Mouse (Mus musculus) CH12.LX (cell line): ENCODE results near the gene Wdr63. TPM values are rescaled to one million over a fixed set of nuclear protein-coding genes. Genes with fewer than 3 reads are reported as not detected.

Source experiments
- DNase-seq: peaks from one replicate; pipeline ENCODE4 v3.0.0-alpha.2; 2013; ENCODE audit errors: extremely low read depth
- H3K27ac ChIP-seq: 2 replicates; pipeline ENCODE4 v1.5.1; 2012; ENCODE audit warnings: low read depth, mild to moderate bottlenecking, control low read depth, moderate library complexity; ENCODE audit not compliant: insufficient read depth
- H3K27me3 ChIP-seq: replicated peaks from 2 replicates; pipeline ENCODE3; 2012; ENCODE audit warnings: inconsistent platforms
- H3K36me3 ChIP-seq, 2 experiments: replicated peaks in 1 of 2; 2 replicates each; pipeline versions ENCODE3 to v1.6.1; 2012; ENCODE audit warnings: inconsistent platforms in 1 of 2, low read length in 1 of 2, mild to moderate bottlenecking in 1 of 2, mixed read lengths in 1 of 2, moderate library complexity in 1 of 2; ENCODE audit not compliant: control insufficient read depth in 1 of 2, insufficient read depth in 1 of 2
- H3K4me1 ChIP-seq, 2 experiments: 2 replicates each; pipeline ENCODE4 v1.6.1; 2012; ENCODE audit warnings: inconsistent platforms in 1 of 2, moderate library complexity in 1 of 2; ENCODE audit not compliant: insufficient read depth in 2 of 2, control insufficient read depth in 1 of 2
- H3K4me2 ChIP-seq: 2 replicates; pipeline ENCODE4 v1.6.1; 2012; ENCODE audit warnings: low read depth, mild to moderate bottlenecking, control low read depth; ENCODE audit not compliant: poor library complexity, insufficient read depth, severe bottlenecking
- H3K4me3 ChIP-seq, 3 experiments: fragments of 150-350 bp in 1 of 3; sonication (generic) in 1 of 3; replicated peaks in 1 of 3; 2 replicates each; pipeline versions ENCODE3 to v1.5.1; 2011 to 2012; ENCODE audit warnings: low read depth in 2 of 3, low read length in 2 of 3, mild to moderate bottlenecking in 2 of 3, moderate library complexity in 2 of 3, control low read depth in 1 of 3, improper control_type of control experiment in 1 of 3, inconsistent platforms in 1 of 3, mixed read lengths in 1 of 3; ENCODE audit not compliant: poor library complexity in 1 of 3
- H3K79me2 ChIP-seq: replicated peaks from 2 replicates; pipeline ENCODE4 v1.6.1; 2012; ENCODE audit warnings: mild to moderate bottlenecking, moderate library complexity; ENCODE audit not compliant: control insufficient read depth, poor library complexity, insufficient read depth, severe bottlenecking; ENCODE audit errors: extremely low read depth
- H3K9ac ChIP-seq: 2 replicates; pipeline ENCODE4 v1.6.1; 2012; ENCODE audit warnings: low read depth, mild to moderate bottlenecking, control low read depth, moderate library complexity; ENCODE audit not compliant: insufficient read depth
- H3K9me3 ChIP-seq: replicated peaks from 2 replicates; pipeline ENCODE3; 2012; ENCODE audit warnings: low read length, inconsistent platforms, mixed read lengths
- BHLHE40 ChIP-seq: IDR thresholded peaks from 2 replicates; pipeline ENCODE4 v1.6.1; 2011; ENCODE audit warnings: mild to moderate bottlenecking, low read depth, low read length, improper control_type of control experiment
- CHD1 ChIP-seq: IDR thresholded peaks from 2 replicates; pipeline ENCODE4 v1.6.1; 2012; ENCODE audit warnings: low read depth, low read length, improper control_type of control experiment, inconsistent platforms
- CHD2 ChIP-seq: IDR thresholded peaks from 2 replicates; pipeline ENCODE4 v1.6.1; 2011; ENCODE audit warnings: low read length, improper control_type of control experiment
- CTCF ChIP-seq, 2 experiments: IDR thresholded peaks in 1 of 2; conservative IDR thresholded peaks in 1 of 2; 2 replicates each; pipeline ENCODE4 v1.5.1; 2011 to 2012; ENCODE audit warnings: low read depth in 2 of 2, low read length in 2 of 2, improper control_type of control experiment in 1 of 2, inconsistent platforms in 1 of 2, mild to moderate bottlenecking in 1 of 2, moderate library complexity in 1 of 2
- EP300 ChIP-seq: IDR thresholded peaks from 2 replicates; pipeline ENCODE4 v1.6.1; 2011; ENCODE audit warnings: low read length, improper control_type of control experiment
- ETS1 ChIP-seq: conservative IDR thresholded peaks from 2 replicates; pipeline ENCODE4 v1.6.1; 2012; ENCODE audit warnings: low read depth, mild to moderate bottlenecking, inconsistent platforms, low read length, improper control_type of control experiment, moderate library complexity
- HCFC1 ChIP-seq: IDR thresholded peaks from 2 replicates; pipeline ENCODE4 v1.6.1; 2012; ENCODE audit warnings: low read depth, mild to moderate bottlenecking, inconsistent platforms, low read length, improper control_type of control experiment
- IRF4 ChIP-seq: IDR thresholded peaks from 2 replicates; pipeline ENCODE4 v1.6.1; 2014; ENCODE audit warnings: low read depth, mild to moderate bottlenecking, inconsistent platforms, low read length, improper control_type of control experiment
- JUN ChIP-seq: IDR thresholded peaks from 2 replicates; pipeline ENCODE4 v1.6.1; 2011; ENCODE audit warnings: low read depth, mild to moderate bottlenecking, low read length, improper control_type of control experiment, moderate library complexity; ENCODE audit not compliant: insufficient read depth
- JUND ChIP-seq: conservative IDR thresholded peaks from 2 replicates; pipeline ENCODE4 v1.6.1; 2011; ENCODE audit warnings: low read depth, low read length, improper control_type of control experiment
- KAT2A ChIP-seq: IDR thresholded peaks from 2 replicates; pipeline ENCODE4 v1.6.1; 2012; ENCODE audit warnings: low read length, improper control_type of control experiment, inconsistent platforms; ENCODE audit not compliant: insufficient replicate concordance
- MAFK ChIP-seq: IDR thresholded peaks from 2 replicates; pipeline ENCODE4 v1.6.1; 2011; ENCODE audit warnings: low read length, improper control_type of control experiment; ENCODE audit not compliant: insufficient replicate concordance
- MAX ChIP-seq: IDR thresholded peaks from 2 replicates; pipeline ENCODE4 v1.6.1; 2011; ENCODE audit warnings: low read length, improper control_type of control experiment
- MEF2A ChIP-seq: IDR thresholded peaks from 2 replicates; pipeline ENCODE4 v1.6.1; 2014; ENCODE audit warnings: low read depth, mild to moderate bottlenecking, inconsistent platforms, low read length, improper control_type of control experiment, borderline replicate concordance
- MYC ChIP-seq: IDR thresholded peaks from 2 replicates; pipeline ENCODE4 v1.6.1; 2011; ENCODE audit warnings: low read depth, mild to moderate bottlenecking, improper control_type of control experiment, low read length
- NELFE ChIP-seq: IDR thresholded peaks from 2 replicates; pipeline ENCODE4 v1.6.1; 2011; ENCODE audit warnings: low read depth, low read length, improper control_type of control experiment
- NRF1 ChIP-seq: IDR thresholded peaks from 2 replicates; pipeline ENCODE4 v1.6.1; 2014; ENCODE audit warnings: low read depth, mild to moderate bottlenecking, inconsistent platforms, low read length, improper control_type of control experiment, moderate library complexity
- PAX5 ChIP-seq: IDR thresholded peaks from 2 replicates; pipeline ENCODE4 v1.6.1; 2012; ENCODE audit warnings: low read length, inconsistent platforms, mixed read lengths
- POLR2A ChIP-seq: IDR thresholded peaks from 2 replicates; pipeline ENCODE4 v1.6.1; 2011; ENCODE audit warnings: low read depth, mild to moderate bottlenecking, improper control_type of control experiment, low read length
- POLR2AphosphoS2 ChIP-seq: IDR thresholded peaks from 2 replicates; pipeline ENCODE4 v1.6.1; 2011; ENCODE audit warnings: low read depth, low read length, improper control_type of control experiment
- RAD21 ChIP-seq: IDR thresholded peaks from 2 replicates; pipeline ENCODE4 v1.6.1; 2011; ENCODE audit warnings: low read depth, mild to moderate bottlenecking, low read length, improper control_type of control experiment, moderate library complexity
- SIN3A ChIP-seq: IDR thresholded peaks from 2 replicates; pipeline ENCODE4 v1.6.1; 2012; ENCODE audit warnings: low read length, improper control_type of control experiment, inconsistent platforms
- SMC3 ChIP-seq: IDR thresholded peaks from 2 replicates; pipeline ENCODE4 v1.6.1; 2011; ENCODE audit warnings: low read depth, low read length, improper control_type of control experiment
- TBP ChIP-seq: conservative IDR thresholded peaks from 2 replicates; pipeline ENCODE4 v1.6.1; 2011; ENCODE audit warnings: low read depth, low read length, improper control_type of control experiment
- TCF12 ChIP-seq: IDR thresholded peaks from 2 replicates; pipeline ENCODE4 v1.6.1; 2014; ENCODE audit warnings: low read depth, mild to moderate bottlenecking, inconsistent platforms, low read length, improper control_type of control experiment
- UBTF ChIP-seq: IDR thresholded peaks from 2 replicates; pipeline ENCODE4 v1.6.1; 2012; ENCODE audit warnings: low read depth, mild to moderate bottlenecking, inconsistent platforms, low read length, improper control_type of control experiment, moderate library complexity
- USF1 ChIP-seq: IDR thresholded peaks from 2 replicates; pipeline ENCODE4 v1.6.1; 2014; ENCODE audit warnings: low read depth, mild to moderate bottlenecking, inconsistent platforms, low read length, improper control_type of control experiment
- USF2 ChIP-seq: conservative IDR thresholded peaks from 2 replicates; pipeline ENCODE4 v1.6.1; 2011; ENCODE audit warnings: low read depth, low read length, improper control_type of control experiment
- ZC3H11A ChIP-seq: IDR thresholded peaks from 2 replicates; pipeline ENCODE4 v1.6.1; 2012; ENCODE audit warnings: low read depth, mild to moderate bottlenecking, inconsistent platforms, low read length, improper control_type of control experiment
- ZKSCAN1 ChIP-seq: IDR thresholded peaks from 2 replicates; pipeline ENCODE4 v1.6.1; 2012; ENCODE audit warnings: low read depth, inconsistent platforms, low read length, improper control_type of control experiment, borderline replicate concordance
- ZMIZ1 ChIP-seq: IDR thresholded peaks from 2 replicates; pipeline ENCODE4 v1.6.1; 2012; ENCODE audit warnings: low read depth, mild to moderate bottlenecking, inconsistent platforms, low read length, improper control_type of control experiment
- ZNF384 ChIP-seq: IDR thresholded peaks from 2 replicates; pipeline ENCODE4 v1.6.1; 2012; ENCODE audit warnings: low read depth, low read length, improper control_type of control experiment, inconsistent platforms
- dilution Hi-C: fragments of 300-500 bp; cut with MboI; formaldehyde crosslinking; loops from 2 replicates; pipeline ENCODE4 v1.14.3; 2020; ENCODE audit warnings: low sequenced_read_pairs; ENCODE audit not compliant: extremely low pct_unique_long_range_greater_than_20kb, extremely low pct_ligation_motif_present
- in situ Hi-C: fragments of 300-500 bp; cut with MboI; formaldehyde crosslinking; loops from 3 replicates; pipeline ENCODE4 v1.14.3; 2019; ENCODE audit warnings: low sequenced_read_pairs, low pct_ligation_motif_present, low pct_unique_long_range_greater_than_20kb, mixed read lengths
- polyA plus RNA-seq: library from polyadenylated mRNA; unstranded; fragments of >175 nt; gene quantifications from 2 replicates; pipeline ENCODE4 v1.2.1, GENCODE M21; 2012; ENCODE audit warnings: low read depth; ENCODE audit not compliant: insufficient read length
- total RNA-seq, 2 experiments: library from RNA; depleted of rRNA; stranded (reverse); fragments of 300-350 nt in 1 of 2; fragments of >200 nt in 1 of 2; gene quantifications; 2 replicates each; pipeline ENCODE4 v1.2.3; 2012 to 2014

Wdr63 gene
- total and polyA plus RNA-seq, 3 experiments = not detected

DNA sequence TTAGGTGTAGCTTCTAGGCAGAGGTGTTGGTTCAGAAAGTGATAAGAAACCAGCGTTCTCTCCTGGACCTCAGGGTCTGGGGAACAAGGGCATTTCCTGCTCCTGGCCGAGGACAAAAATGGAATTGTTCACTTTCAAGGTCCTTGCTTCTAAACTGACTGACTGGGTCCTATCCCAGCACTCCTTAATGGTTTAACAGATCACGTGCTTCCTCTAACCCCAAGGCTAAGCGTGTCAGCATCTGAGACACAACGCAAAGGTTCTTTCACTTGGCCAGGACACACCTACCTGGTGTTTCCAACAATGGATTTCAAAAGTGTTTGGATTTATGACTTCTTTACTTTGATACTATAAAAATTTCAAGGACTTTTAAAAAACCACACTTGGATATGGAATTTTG, 58.0 kb downstream of the Wdr63 start:
- no peak for DNase-seq
- no peak for TF ChIP-seq TBP
- TF ChIP-seq UBTF = no peak
- TF ChIP-seq JUND = no peak
- TF ChIP-seq CHD2 = no peak
- no peak for TF ChIP-seq RAD21
- TF ChIP-seq TCF12 = no peak
- no peak for TF ChIP-seq BHLHE40
- Histone ChIP-seq H3K27me3 (no peaks in the 10 kb centered on the region), H3K27ac (no peak overlapping the region), H3K9ac (no peak overlapping the region), H3K79me2 (no peaks in the 10 kb centered on the region), H3K4me2 (no peak overlapping the region), H3K4me1 (peaks cover 16 to 62% of the 10 kb centered on the region in 2 experiments), H3K9me3 (no peaks in the 10 kb centered on the region), H3K36me3 (no peaks in the 10 kb centered on the region), H3K4me3 (no peak overlapping the region)
- in situ Hi-C loops = loop anchor here (10.0 kb wide), 1 partner anchor 235 kb away; no protein-coding TSS in a partner anchor
- dilution Hi-C loops = no loop called here

DNA sequence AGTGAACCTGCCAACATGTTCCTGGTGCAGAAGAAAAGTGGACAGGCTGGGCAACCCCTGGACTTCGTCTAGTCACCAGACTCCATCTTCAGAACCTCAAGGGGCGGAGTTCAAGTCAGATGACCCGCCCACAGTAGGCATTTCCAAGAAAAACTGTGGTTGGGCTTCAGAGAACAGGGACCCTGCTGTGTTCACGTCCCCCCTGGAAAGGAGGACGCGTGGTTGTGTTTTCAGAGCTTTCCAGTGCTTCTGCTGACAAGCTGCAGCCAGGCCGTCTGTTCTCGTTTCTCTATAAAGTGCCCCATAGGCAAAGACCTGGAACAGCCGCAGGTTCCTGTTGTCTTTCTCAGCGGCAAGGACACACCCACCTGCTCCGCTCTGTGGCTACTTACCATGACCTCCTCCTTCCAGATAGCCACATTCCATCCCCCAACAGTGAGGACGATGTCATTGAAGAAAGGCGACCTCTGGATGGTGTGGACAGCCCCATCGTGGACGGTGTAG, 60.2 kb downstream of the Wdr63 start:
- peak; percentile 55 for DNase-seq
- H3K4me1 ChIP-seq = peaks cover 10 to 40% of the 10 kb centered on the region in 2 experiments
- no peak overlapping the region for H3K9ac ChIP-seq
- in situ Hi-C loops = no loop called here
- H3K9me3 ChIP-seq = no peaks in the 10 kb centered on the region
- no peaks in the 10 kb centered on the region for H3K79me2 ChIP-seq
- peak overlapping the region in 1 of 3 experiments; percentile 1 for H3K4me3 ChIP-seq
- no peaks in the 10 kb centered on the region for H3K36me3 ChIP-seq
- dilution Hi-C loops = no loop called here
- H3K27ac ChIP-seq = no peak overlapping the region
- H3K4me2 ChIP-seq = peak overlapping the region; percentile 38
- no peaks in the 10 kb centered on the region for H3K27me3 ChIP-seq
- TF ChIP-seq ZMIZ1 = no peak
- TF ChIP-seq POLR2AphosphoS2 = no peak
- TF ChIP-seq CTCF (conservative IDR thresholded peaks at IDR 0.05 in 1 of 2, IDR thresholded peaks at IDR 0.05 in 1 of 2; ENCODE audit: low read depth in 2 of 2, low read length in 2 of 2) = no peak
- no peak for TF ChIP-seq POLR2A
- no peak for TF ChIP-seq ZKSCAN1
- TF ChIP-seq ZNF384 = no peak
- peak; percentile 25; the same call in 1 of the 2 replicates for TF ChIP-seq IRF4
- TF ChIP-seq JUN = no peak
- TF ChIP-seq HCFC1 = no peak
- TF ChIP-seq PAX5 = no peak
- TF ChIP-seq KAT2A = no peak
- TF ChIP-seq EP300 = 0 out of 2 replicates have a peak, but pooled peaks have one; percentile 24
- TF ChIP-seq NRF1 = 0 out of 2 replicates have a peak, but pooled peaks have one; percentile 5
- peak; percentile 53; the same call in 1 of the 2 replicates for TF ChIP-seq SIN3A
- TF ChIP-seq NELFE = 0 out of 2 replicates have a peak, but pooled peaks have one; percentile 26
- no peak for TF ChIP-seq MYC
- TF ChIP-seq MAX = no peak
- no peak for TF ChIP-seq MAFK
- 0 out of 2 replicates have a peak, but pooled peaks have one; percentile 35 for TF ChIP-seq BHLHE40
- TF ChIP-seq ZC3H11A = no peak
- TF ChIP-seq UBTF = no peak
- TF ChIP-seq CHD2 = no peak; the same call in 1 of the 2 replicates
- TF ChIP-seq TCF12 = peak; percentile 39; the same call in 1 of the 2 replicates
- no peak for TF ChIP-seq RAD21
- peak; percentile 7; the same call in 1 of the 2 replicates for TF ChIP-seq ETS1
- TF ChIP-seq TBP = no peak
- TF ChIP-seq USF1 = no peak
- TF ChIP-seq MEF2A = peak; percentile 19; the same call in 1 of the 2 replicates
- no peak for TF ChIP-seq USF2
- 0 out of 2 replicates have a peak, but pooled peaks have one; percentile 28 for TF ChIP-seq CHD1
- no peak for TF ChIP-seq SMC3
